Mouse (Mus musculus) myocyte (in vitro differentiated cells): ENCODE results near the gene Gm43064. TPM values are rescaled to one million over a fixed set of nuclear protein-coding genes. Genes with fewer than 3 reads are reported as not detected.

ENCODE experiments used
- H3K27me3 ChIP-seq: one replicate; pipeline ENCODE4 v1.6.1; 2011; ENCODE audit not compliant: control insufficient read depth, insufficient read depth, insufficient read length
- H3K36me3 ChIP-seq: one replicate; pipeline ENCODE4 v1.6.1; 2011; ENCODE audit not compliant: control insufficient read depth, insufficient read depth
- H3K4me2 ChIP-seq: one replicate; pipeline ENCODE4 v1.6.1; 2011; ENCODE audit warnings: low read depth, control low read depth
- H3K4me3 ChIP-seq: one replicate; pipeline ENCODE4 v1.5.1; 2011; ENCODE audit warnings: mild to moderate bottlenecking, control low read depth, moderate library complexity
- H3K79me2 ChIP-seq: one replicate; pipeline ENCODE4 v1.6.1; 2011; ENCODE audit not compliant: control insufficient read depth, insufficient read depth
- H3ac ChIP-seq: one replicate; pipeline ENCODE4 v1.6.1; 2011; ENCODE audit not compliant: control insufficient read depth, insufficient read length
- CEBPB ChIP-seq: IDR thresholded peaks from 2 replicates; pipeline ENCODE4 v1.6.1; 2011; ENCODE audit warnings: mild to moderate bottlenecking, moderate library complexity; ENCODE audit not compliant: poor library complexity, insufficient read depth, severe bottlenecking
- E2F4 ChIP-seq: IDR thresholded peaks from one replicate; pipeline ENCODE4 v1.6.1; 2011; ENCODE audit warnings: mild to moderate bottlenecking, control low read depth, moderate library complexity; ENCODE audit not compliant: insufficient read depth
- MAX ChIP-seq: IDR thresholded peaks from one replicate; pipeline ENCODE4 v1.6.1; 2011; ENCODE audit warnings: low read depth, mild to moderate bottlenecking, control low read depth
- MYOD1 ChIP-seq, 3 experiments: IDR thresholded peaks; one replicate each; pipeline ENCODE4 v1.6.1; 2011; ENCODE audit warnings: control low read depth in 2 of 3, low read depth in 2 of 3, mild to moderate bottlenecking in 2 of 3, moderate library complexity in 1 of 3; ENCODE audit not compliant: insufficient read length in 2 of 3, control insufficient read depth in 1 of 3
- MYOG ChIP-seq, 3 experiments: IDR thresholded peaks; one replicate each; pipeline ENCODE4 v1.6.1; 2011; ENCODE audit warnings: control low read depth in 2 of 3, low read depth in 2 of 3, mild to moderate bottlenecking in 2 of 3; ENCODE audit not compliant: insufficient read length in 2 of 3, control insufficient read depth in 1 of 3, insufficient read depth in 1 of 3
- POLR2A ChIP-seq: IDR thresholded peaks from one replicate; pipeline ENCODE4 v1.6.1; 2011; ENCODE audit warnings: low read depth, mild to moderate bottlenecking, control low read depth, moderate library complexity; ENCODE audit not compliant: insufficient read length
- POLR2AphosphoS2 ChIP-seq: IDR thresholded peaks from one replicate; pipeline ENCODE4 v1.6.1; 2011; ENCODE audit warnings: low read depth, control low read depth; ENCODE audit not compliant: insufficient read length
- REST ChIP-seq: IDR thresholded peaks from one replicate; pipeline ENCODE4 v1.6.1; 2011; ENCODE audit warnings: mild to moderate bottlenecking, control low read depth, moderate library complexity; ENCODE audit not compliant: insufficient read depth, insufficient read length
- SRF ChIP-seq: IDR thresholded peaks from one replicate; pipeline ENCODE4 v1.6.1; 2011; ENCODE audit warnings: low read depth; ENCODE audit not compliant: control insufficient read depth, insufficient read length
- TCF12 ChIP-seq: IDR thresholded peaks from one replicate; pipeline ENCODE4 v1.6.1; 2011; ENCODE audit warnings: mild to moderate bottlenecking, control low read depth; ENCODE audit not compliant: poor library complexity, insufficient read depth, severe bottlenecking
- TCF3 ChIP-seq: IDR thresholded peaks from one replicate; pipeline ENCODE4 v1.6.1; 2011; ENCODE audit warnings: low read depth, control low read depth; ENCODE audit not compliant: insufficient read length
- USF1 ChIP-seq: IDR thresholded peaks from one replicate; pipeline ENCODE4 v1.6.1; 2011; ENCODE audit warnings: low read depth, mild to moderate bottlenecking, control low read depth, moderate library complexity
- polyA plus RNA-seq: library from polyadenylated mRNA; unstranded; fragments of >200 nt; fragmentation: generic; extraction: Trizol; gene quantifications from one replicate; pipeline ENCODE4 v1.2.1, GENCODE M21; 2012; ENCODE audit warnings: missing spikeins

Gene Gm43064
- polyA plus RNA-seq, 1 experiment: 0.06 TPM

GRCm38 (mm10) chr3:103867424-103867971 lies 58.1 kb downstream of the Gm43064 start:
- no peaks in the 10 kb centered on the region for H3K79me2 ChIP-seq
- H3K36me3 ChIP-seq: no peaks in the 10 kb centered on the region
- TF ChIP-seq CEBPB: no peak
- no peak for TF ChIP-seq POLR2A
- no peak for TF ChIP-seq SRF
- H3K4me2 ChIP-seq: no peak overlapping the region
- no peaks in the 10 kb centered on the region for H3K27me3 ChIP-seq
- H3ac ChIP-seq: no peak overlapping the region
- H3K4me3 ChIP-seq: no peak overlapping the region

- H3K27me3 ChIP-seq: no peaks in the 10 kb centered on the region
- no peak overlapping the region for H3K4me3 ChIP-seq
- TF ChIP-seq USF1 (no peak), POLR2AphosphoS2 (no peak), TCF12 (no peak), E2F4 (no peak), MYOD1 (IDR thresholded peaks at IDR 0.05; ENCODE audit: control insufficient read depth in 1 of 3, insufficient read length in 2 of 3, low read depth in 2 of 3) (no peak), POLR2A (no peak), MYOG (IDR thresholded peaks at IDR 0.05; ENCODE audit: control insufficient read depth in 1 of 3, insufficient read depth in 1 of 3, insufficient read length in 2 of 3, low read depth in 2 of 3) (no peak), MAX (no peak), SRF (no peak), CEBPB (no peak), TCF3 (no peak), REST (no peak)
- no peak overlapping the region for H3K4me2 ChIP-seq
- H3K79me2 ChIP-seq: no peaks in the 10 kb centered on the region
- no peaks in the 10 kb centered on the region for H3K36me3 ChIP-seq
- H3ac ChIP-seq: no peak overlapping the region
These were observed 58.6 kb downstream of the Gm43064 start for GRCm38 (mm10) chr3:103868008-103868407.

GRCm38 (mm10) chr3:103872663-103873098 lies 63.3 kb downstream of the Gm43064 start:
- Histone ChIP-seq H3ac (no peak overlapping the region), H3K4me2 (no peak overlapping the region), H3K36me3 (no peaks in the 10 kb centered on the region), H3K79me2 (no peaks in the 10 kb centered on the region), H3K4me3 (no peak overlapping the region), H3K27me3 (no peaks in the 10 kb centered on the region)
- TF ChIP-seq E2F4: no peak
- no peak for TF ChIP-seq CEBPB
- no peak for TF ChIP-seq POLR2A
- TF ChIP-seq TCF3: no peak
- TF ChIP-seq SRF: no peak
- no peak for TF ChIP-seq MYOD1 (IDR thresholded peaks at IDR 0.05; ENCODE audit: control insufficient read depth in 1 of 3, insufficient read length in 2 of 3, low read depth in 2 of 3)
- TF ChIP-seq MAX: no peak
- TF ChIP-seq USF1: no peak
- no peak for TF ChIP-seq TCF12
- no peak for TF ChIP-seq MYOG (IDR thresholded peaks at IDR 0.05; ENCODE audit: control insufficient read depth in 1 of 3, insufficient read depth in 1 of 3, insufficient read length in 2 of 3, low read depth in 2 of 3)
- no peak for TF ChIP-seq POLR2AphosphoS2
- TF ChIP-seq REST: no peak

GRCm38 (mm10) chr3:103874329-103874728 lies 65.0 kb downstream of the Gm43064 start:
- Histone ChIP-seq H3K4me3 (no peak overlapping the region), H3K36me3 (no peaks in the 10 kb centered on the region), H3K79me2 (no peaks in the 10 kb centered on the region), H3ac (no peak overlapping the region), H3K4me2 (no peak overlapping the region), H3K27me3 (no peaks in the 10 kb centered on the region)
- no peak for TF ChIP-seq MYOG (IDR thresholded peaks at IDR 0.05; ENCODE audit: control insufficient read depth in 1 of 3, insufficient read depth in 1 of 3, insufficient read length in 2 of 3, low read depth in 2 of 3)
- TF ChIP-seq TCF3: no peak
- no peak for TF ChIP-seq SRF
- no peak for TF ChIP-seq REST
- no peak for TF ChIP-seq E2F4
- TF ChIP-seq TCF12: no peak
- no peak for TF ChIP-seq POLR2AphosphoS2
- no peak for TF ChIP-seq MAX
- TF ChIP-seq CEBPB: no peak
- no peak for TF ChIP-seq MYOD1 (IDR thresholded peaks at IDR 0.05; ENCODE audit: control insufficient read depth in 1 of 3, insufficient read length in 2 of 3, low read depth in 2 of 3)
- no peak for TF ChIP-seq POLR2A
- TF ChIP-seq USF1: no peak

- H3K79me2 ChIP-seq: no peaks in the 10 kb centered on the region
These were observed 76.6 kb downstream of the Gm43064 start for GRCm38 (mm10) chr3:103885946-103886345.

More at GRCm38 (mm10) chr3:103885946-103886345, 76.6 kb downstream of the Gm43064 start:
- no peak overlapping the region for H3ac ChIP-seq
- no peak for TF ChIP-seq TCF12
- TF ChIP-seq POLR2A: no peak
- TF ChIP-seq MYOD1 (IDR thresholded peaks at IDR 0.05; ENCODE audit: control insufficient read depth in 1 of 3, insufficient read length in 2 of 3, low read depth in 2 of 3): no peak
- no peak for TF ChIP-seq MAX
- no peak for TF ChIP-seq CEBPB
- no peak for TF ChIP-seq SRF
- no peak for TF ChIP-seq POLR2AphosphoS2
- no peak for TF ChIP-seq E2F4
- no peak for TF ChIP-seq TCF3
- no peak for TF ChIP-seq MYOG (IDR thresholded peaks at IDR 0.05; ENCODE audit: control insufficient read depth in 1 of 3, insufficient read depth in 1 of 3, insufficient read length in 2 of 3, low read depth in 2 of 3)
- TF ChIP-seq REST: no peak
- no peak for TF ChIP-seq USF1
- no peak overlapping the region for H3K4me3 ChIP-seq
- H3K4me2 ChIP-seq: no peak overlapping the region
- no peaks in the 10 kb centered on the region for H3K27me3 ChIP-seq
- no peaks in the 10 kb centered on the region for H3K36me3 ChIP-seq
